Mouse (Mus musculus) myocyte (in vitro differentiated cells): ENCODE measurements at regions not wholly inside any gene's neighbourhood (a gene's known extent, or its start where the extent isn't known, plus 50 kb on each side); places are given as distances from the start of the nearest gene placed in this dataset.

ENCODE experiments used
- H3K27me3 ChIP-seq: one replicate; pipeline ENCODE4 v1.6.1; 2011; ENCODE audit not compliant: control insufficient read depth, insufficient read depth, insufficient read length
- H3K36me3 ChIP-seq: one replicate; pipeline ENCODE4 v1.6.1; 2011; ENCODE audit not compliant: control insufficient read depth, insufficient read depth
- H3K4me2 ChIP-seq: one replicate; pipeline ENCODE4 v1.6.1; 2011; ENCODE audit warnings: low read depth, control low read depth
- H3K4me3 ChIP-seq: one replicate; pipeline ENCODE4 v1.5.1; 2011; ENCODE audit warnings: mild to moderate bottlenecking, control low read depth, moderate library complexity
- H3K79me2 ChIP-seq: one replicate; pipeline ENCODE4 v1.6.1; 2011; ENCODE audit not compliant: control insufficient read depth, insufficient read depth
- H3ac ChIP-seq: one replicate; pipeline ENCODE4 v1.6.1; 2011; ENCODE audit not compliant: control insufficient read depth, insufficient read length
- CEBPB ChIP-seq: IDR thresholded peaks from 2 replicates; pipeline ENCODE4 v1.6.1; 2011; ENCODE audit warnings: mild to moderate bottlenecking, moderate library complexity; ENCODE audit not compliant: poor library complexity, insufficient read depth, severe bottlenecking
- E2F4 ChIP-seq: IDR thresholded peaks from one replicate; pipeline ENCODE4 v1.6.1; 2011; ENCODE audit warnings: mild to moderate bottlenecking, control low read depth, moderate library complexity; ENCODE audit not compliant: insufficient read depth
- MAX ChIP-seq: IDR thresholded peaks from one replicate; pipeline ENCODE4 v1.6.1; 2011; ENCODE audit warnings: low read depth, mild to moderate bottlenecking, control low read depth
- MYOD1 ChIP-seq, 3 experiments: IDR thresholded peaks; one replicate each; pipeline ENCODE4 v1.6.1; 2011; ENCODE audit warnings: control low read depth in 2 of 3, low read depth in 2 of 3, mild to moderate bottlenecking in 2 of 3, moderate library complexity in 1 of 3; ENCODE audit not compliant: insufficient read length in 2 of 3, control insufficient read depth in 1 of 3
- MYOG ChIP-seq, 3 experiments: IDR thresholded peaks; one replicate each; pipeline ENCODE4 v1.6.1; 2011; ENCODE audit warnings: control low read depth in 2 of 3, low read depth in 2 of 3, mild to moderate bottlenecking in 2 of 3; ENCODE audit not compliant: insufficient read length in 2 of 3, control insufficient read depth in 1 of 3, insufficient read depth in 1 of 3
- POLR2A ChIP-seq: IDR thresholded peaks from one replicate; pipeline ENCODE4 v1.6.1; 2011; ENCODE audit warnings: low read depth, mild to moderate bottlenecking, control low read depth, moderate library complexity; ENCODE audit not compliant: insufficient read length
- POLR2AphosphoS2 ChIP-seq: IDR thresholded peaks from one replicate; pipeline ENCODE4 v1.6.1; 2011; ENCODE audit warnings: low read depth, control low read depth; ENCODE audit not compliant: insufficient read length
- REST ChIP-seq: IDR thresholded peaks from one replicate; pipeline ENCODE4 v1.6.1; 2011; ENCODE audit warnings: mild to moderate bottlenecking, control low read depth, moderate library complexity; ENCODE audit not compliant: insufficient read depth, insufficient read length
- SRF ChIP-seq: IDR thresholded peaks from one replicate; pipeline ENCODE4 v1.6.1; 2011; ENCODE audit warnings: low read depth; ENCODE audit not compliant: control insufficient read depth, insufficient read length
- TCF12 ChIP-seq: IDR thresholded peaks from one replicate; pipeline ENCODE4 v1.6.1; 2011; ENCODE audit warnings: mild to moderate bottlenecking, control low read depth; ENCODE audit not compliant: poor library complexity, insufficient read depth, severe bottlenecking
- TCF3 ChIP-seq: IDR thresholded peaks from one replicate; pipeline ENCODE4 v1.6.1; 2011; ENCODE audit warnings: low read depth, control low read depth; ENCODE audit not compliant: insufficient read length
- USF1 ChIP-seq: IDR thresholded peaks from one replicate; pipeline ENCODE4 v1.6.1; 2011; ENCODE audit warnings: low read depth, mild to moderate bottlenecking, control low read depth, moderate library complexity

- Histone ChIP-seq H3K27me3 (no peaks in the 10 kb centered on the region), H3K4me3 (no peak overlapping the region), H3K36me3 (no peaks in the 10 kb centered on the region), H3K79me2 (no peaks in the 10 kb centered on the region), H3ac (no peak overlapping the region), H3K4me2 (no peak overlapping the region)
- TF ChIP-seq TCF3 (no peak), POLR2AphosphoS2 (no peak), CEBPB (no peak), USF1 (no peak), POLR2A (no peak), REST (no peak), E2F4 (no peak), MAX (no peak), TCF12 (no peak), SRF (no peak), MYOD1 (IDR thresholded peaks at IDR 0.05; ENCODE audit: control insufficient read depth in 1 of 3, insufficient read length in 2 of 3, low read depth in 2 of 3) (no peak), MYOG (IDR thresholded peaks at IDR 0.05; ENCODE audit: control insufficient read depth in 1 of 3, insufficient read depth in 1 of 3, insufficient read length in 2 of 3, low read depth in 2 of 3) (no peak)
Observed at GRCm38 (mm10) chr2:160256251-160256650, 77.7 kb downstream of the Gm826 start.

- TF ChIP-seq MYOG (IDR thresholded peaks at IDR 0.05; ENCODE audit: control insufficient read depth in 1 of 3, insufficient read depth in 1 of 3, insufficient read length in 2 of 3, low read depth in 2 of 3) (no peak), POLR2A (no peak), USF1 (no peak), POLR2AphosphoS2 (no peak), E2F4 (no peak), SRF (no peak), MYOD1 (IDR thresholded peaks at IDR 0.05; ENCODE audit: control insufficient read depth in 1 of 3, insufficient read length in 2 of 3, low read depth in 2 of 3) (no peak), REST (no peak), CEBPB (no peak), TCF3 (no peak), TCF12 (no peak), MAX (no peak)
- H3K79me2 ChIP-seq, result no peaks in the 10 kb centered on the region
- no peak overlapping the region for H3K4me3 ChIP-seq
- no peaks in the 10 kb centered on the region for H3K36me3 ChIP-seq
- H3ac ChIP-seq, result no peak overlapping the region
- no peaks in the 10 kb centered on the region for H3K27me3 ChIP-seq
- no peak overlapping the region for H3K4me2 ChIP-seq
Observed at GRCm38 (mm10) chr2:160250228-160250627, 83.7 kb downstream of the Gm826 start.

GRCm38 (mm10) chr2:160249104-160250093 is 84.6 kb downstream of the Gm826 start:
- Histone ChIP-seq H3K36me3 (no peaks in the 10 kb centered on the region), H3K4me3 (no peak overlapping the region), H3K79me2 (no peaks in the 10 kb centered on the region), H3K27me3 (no peaks in the 10 kb centered on the region), H3K4me2 (no peak overlapping the region), H3ac (no peak overlapping the region)
- TF ChIP-seq MYOD1 (IDR thresholded peaks at IDR 0.05; ENCODE audit: control insufficient read depth in 1 of 3, insufficient read length in 2 of 3, low read depth in 2 of 3), result no peak
- no peak for TF ChIP-seq POLR2A
- TF ChIP-seq E2F4, result no peak
- TF ChIP-seq POLR2AphosphoS2, result no peak
- no peak for TF ChIP-seq REST
- TF ChIP-seq TCF12, result no peak
- TF ChIP-seq TCF3, result no peak
- TF ChIP-seq USF1, result no peak
- TF ChIP-seq CEBPB, result no peak
- TF ChIP-seq MAX, result no peak
- no peak for TF ChIP-seq SRF
- TF ChIP-seq MYOG (IDR thresholded peaks at IDR 0.05; ENCODE audit: control insufficient read depth in 1 of 3, insufficient read depth in 1 of 3, insufficient read length in 2 of 3, low read depth in 2 of 3), result no peak

GRCm38 (mm10) chr2:160247286-160247685 is 86.7 kb downstream of the Gm826 start:
- no peak overlapping the region for H3K4me2 ChIP-seq

More at GRCm38 (mm10) chr2:160247286-160247685, 86.7 kb downstream of the Gm826 start:
- TF ChIP-seq MAX (no peak), SRF (no peak), USF1 (no peak), CEBPB (no peak), REST (no peak), POLR2A (no peak), MYOD1 (IDR thresholded peaks at IDR 0.05; ENCODE audit: control insufficient read depth in 1 of 3, insufficient read length in 2 of 3, low read depth in 2 of 3) (no peak), TCF12 (no peak), POLR2AphosphoS2 (no peak), E2F4 (no peak), TCF3 (no peak), MYOG (IDR thresholded peaks at IDR 0.05; ENCODE audit: control insufficient read depth in 1 of 3, insufficient read depth in 1 of 3, insufficient read length in 2 of 3, low read depth in 2 of 3) (no peak)
- Histone ChIP-seq H3K36me3 (no peaks in the 10 kb centered on the region), H3K4me3 (no peak overlapping the region), H3K79me2 (no peaks in the 10 kb centered on the region), H3ac (no peak overlapping the region), H3K27me3 (no peaks in the 10 kb centered on the region)
